Mouse (Mus musculus) liver, embryonic 16.5 days (tissue): ENCODE results near the gene Cyp2d11. TPM values are rescaled to one million over a fixed set of nuclear protein-coding genes. Genes with fewer than 3 reads are reported as not detected.
A peak's percentile ranks its signal among the peaks of the same experiment; 100 is the strongest.
"Not testable (repeated sequence)": the region's sequence is repeated elsewhere in the genome, so short reads cannot be mapped to it uniquely, and the experiment has no call there.

ENCODE experiments used
- ATAC-seq: fragments of 200-750 bp; cut with Nextera tagmentation; 2 replicates; pipeline ENCODE4 v1.8.0; 2017; ENCODE audit warnings: low read depth, mild to moderate bottlenecking, moderate number of reproducible peaks, moderate library complexity
- H3K27ac ChIP-seq: fragments of 300-500 bp; sonication (generic); 2 replicates; pipeline ENCODE4 v1.5.1; 2014; ENCODE audit warnings: mild to moderate bottlenecking, low read length
- H3K27me3 ChIP-seq: fragments of 300-500 bp; sonication (generic); 2 replicates; pipeline ENCODE4 v1.6.1; 2014; ENCODE audit warnings: low read depth, low read length, mixed read lengths; ENCODE audit not compliant: control insufficient read depth, insufficient read depth
- H3K36me3 ChIP-seq: fragments of 300-500 bp; sonication (generic); 2 replicates; pipeline ENCODE4 v1.6.1; 2014; ENCODE audit warnings: mild to moderate bottlenecking; ENCODE audit not compliant: control insufficient read depth, insufficient read depth
- H3K4me1 ChIP-seq: fragments of 300-500 bp; sonication (generic); 2 replicates; pipeline ENCODE4 v1.6.1; 2014; ENCODE audit warnings: low read depth, low read length, mixed read lengths; ENCODE audit not compliant: control insufficient read depth
- H3K4me2 ChIP-seq: fragments of 300-500 bp; sonication (generic); 2 replicates; pipeline ENCODE4 v1.6.1; 2014; ENCODE audit warnings: low read depth, low read length, mixed read lengths
- H3K4me3 ChIP-seq: fragments of 300-500 bp; sonication (generic); 2 replicates; pipeline ENCODE4 v1.5.1; 2014; ENCODE audit warnings: low read depth, mild to moderate bottlenecking, low read length
- H3K9ac ChIP-seq: fragments of 300-500 bp; sonication (generic); 2 replicates; pipeline ENCODE4 v1.6.1; 2014; ENCODE audit warnings: low read depth, low read length
- H3K9me3 ChIP-seq: fragments of 300-500 bp; sonication (generic); replicated peaks from 2 replicates; pipeline ENCODE4 v1.6.1; 2016; ENCODE audit warnings: low read length; ENCODE audit not compliant: control insufficient read depth
- WGBS: fragments of 180-500 bp; shearing (Covaris S2); extraction: QIAGEN DNeasy Blood & Tissue Kit; methylation state at CpG from one replicate; pipeline ENCODE4 v1.1.7; 2014; ENCODE audit not compliant: insufficient replicate concordance; 5-methylcytosine and 5-hydroxymethylcytosine counted together
- polyA plus RNA-seq: library from polyadenylated mRNA; unstranded; fragments of >200 nt; fragmentation: Nextera tagmentation; extraction: Ambion mirVana; gene quantifications from 2 replicates; pipeline ENCODE4 v1.2.1, GENCODE M21; 2015

The Cyp2d11 gene
- polyA plus RNA-seq, 1 experiment from 2014 or later = not detected

DNA sequence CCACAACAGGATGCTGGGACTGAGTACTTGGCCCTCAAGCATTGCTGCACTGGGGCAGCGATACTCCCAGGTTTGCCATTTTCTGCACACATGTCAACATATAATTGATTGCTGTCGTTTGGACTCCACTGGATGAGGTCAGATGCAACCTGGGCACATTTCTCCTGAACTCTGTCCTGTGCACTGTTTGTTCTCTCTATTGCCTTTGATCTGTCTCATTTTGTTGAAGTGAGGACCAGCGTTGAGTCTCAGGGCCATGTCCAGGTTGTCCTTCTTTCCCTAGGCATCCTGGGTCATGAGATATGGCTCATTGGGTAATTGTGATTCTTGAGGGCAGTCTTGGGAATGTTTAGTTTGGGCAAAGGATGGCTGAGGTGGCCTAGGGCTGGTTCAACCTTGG lies 2.1 kb upstream of the Cyp2d11 start:
- not testable (repeated sequence) for H3K9me3 ChIP-seq, H3K4me2 ChIP-seq, H3K36me3 ChIP-seq, H3K27me3 ChIP-seq, H3K9ac ChIP-seq, H3K4me1 ChIP-seq, H3K4me3 ChIP-seq
- peak overlapping the region; percentile 48; the same call in 1 of the 2 replicates for H3K27ac ChIP-seq
- peak; percentile 65 for ATAC-seq
- WGBS = 63% methylated on average over 3 of the region's 3 CpGs

GRCm38 (mm10) chr15:82389916-82390315 lies 3.9 kb downstream of the Cyp2d11 start:
- H3K4me1 ChIP-seq, H3K27me3 ChIP-seq, H3K4me3 ChIP-seq, H3K27ac ChIP-seq, H3K9ac ChIP-seq, H3K9me3 ChIP-seq, H3K4me2 ChIP-seq, H3K36me3 ChIP-seq, ATAC-seq: not testable (repeated sequence)
- WGBS = 74% methylated on average over 10 of the region's 10 CpGs

DNA sequence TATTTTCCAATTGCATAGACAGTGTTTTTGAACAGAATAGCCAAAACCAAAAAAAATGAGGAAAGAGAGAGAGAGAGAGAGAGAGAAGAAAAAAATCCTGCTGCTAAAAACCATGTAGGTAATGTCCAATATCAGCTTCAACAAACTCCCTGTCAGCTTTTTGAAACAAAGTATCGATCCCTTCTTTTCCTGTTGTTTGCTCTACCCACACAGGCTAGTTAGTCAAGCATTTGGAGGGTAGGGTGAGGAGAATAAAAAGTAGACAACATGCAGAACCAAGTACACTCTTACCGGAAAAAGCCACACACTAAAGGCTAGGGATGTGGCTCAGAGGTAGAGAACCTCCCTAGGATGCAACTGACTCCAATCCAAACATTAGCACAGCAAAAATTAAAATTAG lies 8.1 kb downstream of the Cyp2d11 start:
- Histone ChIP-seq H3K36me3 (no peaks in the 10 kb centered on the region), H3K9ac (no peak overlapping the region), H3K4me3 (no peak overlapping the region), H3K27me3 (no peaks in the 10 kb centered on the region), H3K9me3 (no peaks in the 10 kb centered on the region), H3K4me1 (no peaks in the 10 kb centered on the region; the same call in 1 of the 2 replicates), H3K4me2 (no peak overlapping the region), H3K27ac (no peak overlapping the region)
- WGBS = 63% methylated on average over 2 of the region's 2 CpGs
- ATAC-seq = no peak

- Histone ChIP-seq H3K9ac (no peak overlapping the region), H3K4me1 (no peaks in the 10 kb centered on the region; the same call in none of the 2 replicates), H3K9me3 (no peaks in the 10 kb centered on the region), H3K27me3 (no peaks in the 10 kb centered on the region), H3K4me2 (no peak overlapping the region), H3K4me3 (no peak overlapping the region), H3K27ac (no peak overlapping the region), H3K36me3 (no peaks in the 10 kb centered on the region)
- WGBS = 39% methylated on average over 2 of the region's 2 CpGs
- no peak for ATAC-seq
Observed at GRCm38 (mm10) chr15:82382441-82382840, 11.4 kb downstream of the Cyp2d11 start.

DNA sequence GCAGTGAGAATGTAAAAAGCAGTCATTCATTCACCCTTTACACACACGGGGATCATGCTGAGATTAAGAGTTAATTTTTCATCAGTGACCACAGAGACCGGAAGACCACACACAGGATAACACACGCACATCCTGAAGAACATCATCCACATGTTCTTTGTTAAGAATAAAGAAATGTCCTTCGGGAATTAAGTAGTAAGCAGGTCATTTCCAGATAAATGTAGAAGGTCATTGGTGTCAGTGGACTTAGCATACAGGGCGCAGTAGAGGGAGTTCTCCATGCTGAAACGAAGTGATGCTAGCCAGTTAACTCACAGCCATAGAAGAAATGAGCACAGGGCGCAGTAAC lies 13.1 kb downstream of the Cyp2d11 start:
- no peak for ATAC-seq
- Histone ChIP-seq H3K4me3 (peak overlapping the region; percentile 30; the same call in 1 of the 2 replicates), H3K27me3 (no peaks in the 10 kb centered on the region), H3K36me3 (no peaks in the 10 kb centered on the region), H3K9ac (no peak overlapping the region), H3K9me3 (no peaks in the 10 kb centered on the region), H3K4me2 (peak overlapping the region; percentile 36), H3K27ac (peak overlapping the region; percentile 69), H3K4me1 (no peaks in the 10 kb centered on the region; the same call in none of the 2 replicates)
- 36% methylated on average over 7 of the region's 7 CpGs for WGBS

DNA sequence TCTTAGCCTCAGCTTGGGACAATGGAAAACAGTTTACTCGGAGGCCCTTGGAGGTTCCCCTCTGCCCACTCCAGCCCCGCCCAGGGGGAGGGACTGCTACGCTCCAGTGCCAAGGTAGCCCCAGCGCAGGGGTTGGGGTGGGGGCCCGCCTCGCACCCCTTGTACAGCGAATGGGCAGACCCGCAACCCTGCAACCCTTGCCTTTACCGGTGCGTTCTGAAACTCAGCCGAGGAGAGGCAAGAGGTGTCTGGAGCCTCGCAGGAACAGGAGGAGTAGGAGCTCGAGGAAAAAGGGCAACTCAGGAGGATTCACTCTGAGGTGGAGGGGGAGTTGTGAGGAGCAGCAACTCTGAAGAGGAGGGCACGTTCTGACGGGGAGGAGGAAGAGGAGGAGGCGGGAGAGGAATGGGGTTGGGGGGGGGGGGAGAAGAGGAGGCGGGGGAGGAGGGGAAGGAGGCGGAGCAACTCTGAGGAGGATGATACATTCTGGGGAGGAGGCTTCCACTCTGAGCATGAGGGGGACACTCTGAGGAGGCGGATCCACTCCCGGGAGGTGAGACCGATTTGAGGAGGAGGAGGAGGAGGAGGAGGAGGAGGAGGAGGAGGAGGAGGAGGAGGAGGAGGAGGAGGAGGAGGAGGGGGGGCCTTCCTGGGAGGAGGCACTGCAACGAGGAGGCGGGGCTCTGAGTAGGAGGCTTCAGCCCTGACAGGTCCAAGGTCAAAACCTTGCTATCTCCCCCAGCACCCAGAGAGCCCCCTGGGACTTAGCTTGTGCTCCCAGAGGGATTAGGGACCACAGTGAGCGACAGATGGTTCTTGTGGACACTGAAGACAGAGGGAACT lies 13.7 kb downstream of the Cyp2d11 start, which contains the start of gene Cyp2d22:
Cyp2d22 (minus strand) TSS at position 390 of the 843 bp plus-strand sequence.
- Histone ChIP-seq H3K36me3 (no peaks in the 10 kb centered on the region), H3K9me3 (no peaks in the 10 kb centered on the region), H3K4me3 (peak within 1 kb of the TSS; percentile 52), H3K4me2 (peak within 1 kb of the TSS; percentile 51), H3K9ac (peak within 1 kb of the TSS; percentile 59), H3K4me1 (no peaks in the 10 kb centered on the region; the same call in none of the 2 replicates), H3K27me3 (no peaks in the 10 kb centered on the region), H3K27ac (peak within 1 kb of the TSS; percentile 77)
- WGBS = 3% methylated on average over 21 of the region's 24 CpGs
- ATAC-seq = peak; percentile 57

- Histone ChIP-seq H3K4me2 (peak overlapping the region; percentile 51), H3K4me1 (no peaks in the 10 kb centered on the region; the same call in none of the 2 replicates), H3K36me3 (no peaks in the 10 kb centered on the region), H3K9ac (peak overlapping the region; percentile 59; the same call in 1 of the 2 replicates), H3K9me3 (no peaks in the 10 kb centered on the region), H3K27me3 (no peaks in the 10 kb centered on the region), H3K27ac (peak overlapping the region; percentile 77), H3K4me3 (peak overlapping the region; percentile 52)
- peak; percentile 84 for ATAC-seq
- 20% methylated on average over 7 of the region's 7 CpGs for WGBS
Observed at GRCm38 (mm10) chr15:82379511-82379870, 14.3 kb downstream of the Cyp2d11 start.

DNA sequence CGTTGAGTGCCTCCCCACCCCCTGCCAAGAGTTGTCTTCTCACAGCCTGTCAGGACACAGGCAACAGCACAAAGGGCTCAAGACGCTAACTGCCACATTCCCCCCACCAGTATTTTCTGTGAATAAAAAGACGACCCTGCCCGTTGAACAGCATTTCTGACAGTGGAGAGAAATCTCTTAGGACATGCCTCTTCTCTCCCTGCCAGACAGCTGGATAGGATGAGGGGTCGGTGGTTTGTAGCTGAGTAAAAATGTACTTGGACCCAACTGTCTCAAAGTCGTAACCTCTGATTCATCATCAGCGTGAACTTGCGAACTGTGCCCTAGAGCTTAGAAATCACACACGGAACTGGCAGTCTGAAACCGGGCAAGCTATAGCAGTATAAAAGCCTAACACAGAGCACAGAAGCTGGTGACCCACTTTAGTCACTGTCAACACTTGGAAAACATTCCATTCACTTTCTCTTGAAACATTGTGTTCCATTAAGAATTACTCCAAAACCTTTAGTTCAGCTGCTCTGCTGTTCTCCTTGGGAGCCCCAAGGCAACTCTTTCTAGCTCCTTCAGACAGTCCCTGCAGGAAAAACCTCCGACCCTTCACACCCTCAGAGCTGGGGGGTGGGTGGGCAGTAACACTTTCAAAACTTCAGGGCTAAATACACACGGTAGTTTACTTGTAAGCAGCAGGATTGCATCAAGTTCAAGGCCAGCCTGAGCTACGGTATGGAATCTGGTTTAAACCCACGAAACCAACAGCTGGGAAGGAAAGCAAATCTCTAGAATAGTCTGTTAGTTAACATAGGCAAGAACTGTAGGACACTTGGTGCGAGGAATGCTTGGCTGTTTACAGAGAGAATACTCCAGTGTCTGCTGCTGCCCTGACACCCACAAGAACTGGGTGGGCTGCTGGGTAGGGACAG lies 15.3 kb downstream of the Cyp2d11 start:
- 50% methylated on average over 15 of the region's 15 CpGs for WGBS
- no peaks in the 10 kb centered on the region for H3K36me3 ChIP-seq
- peak overlapping the region; percentile 77 for H3K27ac ChIP-seq
- no peaks in the 10 kb centered on the region for H3K9me3 ChIP-seq
- no peaks in the 10 kb centered on the region for H3K27me3 ChIP-seq
- H3K4me2 ChIP-seq = peak overlapping the region; percentile 46
- H3K4me3 ChIP-seq = peak overlapping the region; percentile 22
- ATAC-seq = no peak
- H3K4me1 ChIP-seq = no peaks in the 10 kb centered on the region; the same call in none of the 2 replicates
- H3K9ac ChIP-seq = no peak overlapping the region
